Mouse (Mus musculus) small intestine, adult 2 months (tissue): ENCODE measurements around the gene Scd4. TPM values are rescaled to one million over a fixed set of nuclear protein-coding genes. Genes with fewer than 3 reads are reported as not detected.
"Not testable (repeated sequence)": the region's sequence is repeated elsewhere in the genome, so short reads cannot be mapped to it uniquely, and the experiment has no call there.

ENCODE experiments used
- H3K27ac ChIP-seq: fragments of 200-500 bp; 2 replicates; pipeline ENCODE4 v1.5.1; 2012; ENCODE audit warnings: low read depth, low read length, control low read depth, inconsistent platforms; ENCODE audit not compliant: insufficient read depth
- H3K27me3 ChIP-seq: fragments of 200-500 bp; 2 replicates; pipeline ENCODE4 v1.6.1; 2012; ENCODE audit warnings: mild to moderate bottlenecking, moderate library complexity, low read length, inconsistent platforms; ENCODE audit not compliant: control insufficient read depth, insufficient read depth
- H3K36me3 ChIP-seq: fragments of 200-500 bp; 2 replicates; pipeline ENCODE4 v1.6.1; 2012; ENCODE audit warnings: mild to moderate bottlenecking, low read length, control low read depth, inconsistent platforms; ENCODE audit not compliant: control insufficient read depth, insufficient read depth
- H3K4me1 ChIP-seq: fragments of 200-500 bp; 2 replicates; pipeline ENCODE4 v1.6.1; 2012; ENCODE audit warnings: low read length, inconsistent platforms, mixed read lengths; ENCODE audit not compliant: control insufficient read depth, insufficient read depth, insufficient read length
- H3K4me3 ChIP-seq: fragments of 200-500 bp; 2 replicates; pipeline ENCODE4 v1.5.1; 2012; ENCODE audit warnings: low read depth, mild to moderate bottlenecking, control low read depth, inconsistent platforms, low read length, moderate library complexity
- CTCF ChIP-seq: fragments of 200-500 bp; IDR thresholded peaks from 2 replicates; pipeline ENCODE4 v1.5.1; 2012; ENCODE audit warnings: low read depth, mild to moderate bottlenecking, control low read depth, inconsistent platforms, low read length, moderate library complexity, mixed read lengths; ENCODE audit not compliant: insufficient replicate concordance, insufficient read length; ENCODE audit errors: extremely low read depth
- POLR2A ChIP-seq: fragments of 200-500 bp; IDR thresholded peaks from 2 replicates; pipeline ENCODE4 v1.6.1; 2012; ENCODE audit warnings: low read depth, mild to moderate bottlenecking, control low read depth, inconsistent platforms, low read length, moderate library complexity
- WGBS: fragments of 180-500 bp; shearing (Covaris S2); methylation state at CpG from one replicate; pipeline ENCODE4 v1.1.7; 2018; 5-methylcytosine and 5-hydroxymethylcytosine counted together
- polyA plus RNA-seq: library from polyadenylated mRNA; depleted of rRNA; stranded (reverse); fragments of >200 nt; gene quantifications from 2 replicates; pipeline ENCODE4 v1.2.3, GENCODE M21; 2012

Scd4 gene
- polyA plus RNA-seq, 1 experiment = 0.22 TPM

- WGBS = 74% methylated on average over 9 of the region's 9 CpGs
- Histone ChIP-seq H3K36me3 (peaks cover 35% of the 10 kb centered on the region), H3K4me3 (no peak overlapping the region), H3K27me3 (no peaks in the 10 kb centered on the region), H3K4me1 (no peaks in the 10 kb centered on the region), H3K27ac (no peak overlapping the region)
- TF ChIP-seq CTCF (no peak), POLR2A (no peak)
Measured at GRCm38 (mm10) chr19:44307101-44307914, 25.6 kb upstream of the Scd4 start.

- no peaks in the 10 kb centered on the region for H3K4me1 ChIP-seq
- no peak overlapping the region for H3K27ac ChIP-seq
- 80% methylated on average over 6 of the region's 6 CpGs for WGBS
- no peak overlapping the region for H3K4me3 ChIP-seq
- H3K36me3 ChIP-seq = peaks cover 30% of the 10 kb centered on the region
- H3K27me3 ChIP-seq = no peaks in the 10 kb centered on the region
- TF ChIP-seq CTCF (no peak), POLR2A (no peak)
Measured at GRCm38 (mm10) chr19:44307915-44308470, 24.9 kb upstream of the Scd4 start.

DNA sequence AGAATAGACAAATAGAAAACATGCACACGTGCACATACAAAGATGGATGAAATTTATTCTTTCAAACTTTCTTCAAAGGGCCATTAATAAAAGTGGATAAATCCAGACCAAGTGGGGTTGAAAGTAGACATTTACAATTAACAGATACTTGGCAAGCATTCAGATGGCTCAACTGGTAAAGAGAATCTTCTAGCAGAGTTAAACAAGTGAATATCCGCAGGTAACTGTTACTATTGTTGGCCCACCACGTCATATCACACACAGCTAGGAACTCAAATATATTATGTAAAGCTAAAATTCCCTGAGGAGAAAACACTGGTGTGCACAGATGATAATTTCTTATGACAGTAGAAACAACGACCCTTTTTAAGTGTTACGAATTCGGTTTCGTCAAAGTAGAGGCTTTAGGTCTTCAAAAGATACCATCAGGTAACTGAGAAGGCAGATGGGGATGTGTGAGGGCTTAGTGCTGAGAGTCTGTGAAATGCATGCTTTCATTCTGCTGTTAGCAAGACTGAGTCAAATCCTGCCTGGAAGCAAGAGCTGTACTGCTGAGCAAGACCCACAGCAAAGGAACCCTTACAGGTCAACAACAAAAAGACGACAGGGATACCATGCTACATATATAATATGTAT, 24.2 kb upstream of the Scd4 start:
- Histone ChIP-seq H3K4me3 (no peak overlapping the region), H3K27ac (no peak overlapping the region), H3K36me3 (peaks cover 23% of the 10 kb centered on the region), H3K27me3 (no peaks in the 10 kb centered on the region), H3K4me1 (no peaks in the 10 kb centered on the region)
- WGBS = 81% methylated on average over 8 of the region's 8 CpGs
- TF ChIP-seq POLR2A (no peak), CTCF (no peak)

GRCm38 (mm10) chr19:44309351-44310154, 23.3 kb upstream of the Scd4 start:
- H3K4me1 ChIP-seq = peaks cover 2% of the 10 kb centered on the region; the same call in 1 of the 2 replicates
- WGBS = 83% methylated on average over 12 of the region's 12 CpGs
- no peak overlapping the region for H3K4me3 ChIP-seq

GRCm38 (mm10) chr19:44310155-44310575, 22.7 kb upstream of the Scd4 start:
- not testable (repeated sequence) for H3K4me1 ChIP-seq, H3K36me3 ChIP-seq, H3K4me3 ChIP-seq, H3K27me3 ChIP-seq, H3K27ac ChIP-seq
- WGBS = 81% methylated on average over 1 of the region's 1 CpGs

More at GRCm38 (mm10) chr19:44309351-44310154, 23.3 kb upstream of the Scd4 start:
- TF ChIP-seq CTCF = no peak
- no peak for TF ChIP-seq POLR2A
- no peak overlapping the region for H3K27ac ChIP-seq
- peaks cover 15% of the 10 kb centered on the region for H3K36me3 ChIP-seq
- no peaks in the 10 kb centered on the region for H3K27me3 ChIP-seq

DNA sequence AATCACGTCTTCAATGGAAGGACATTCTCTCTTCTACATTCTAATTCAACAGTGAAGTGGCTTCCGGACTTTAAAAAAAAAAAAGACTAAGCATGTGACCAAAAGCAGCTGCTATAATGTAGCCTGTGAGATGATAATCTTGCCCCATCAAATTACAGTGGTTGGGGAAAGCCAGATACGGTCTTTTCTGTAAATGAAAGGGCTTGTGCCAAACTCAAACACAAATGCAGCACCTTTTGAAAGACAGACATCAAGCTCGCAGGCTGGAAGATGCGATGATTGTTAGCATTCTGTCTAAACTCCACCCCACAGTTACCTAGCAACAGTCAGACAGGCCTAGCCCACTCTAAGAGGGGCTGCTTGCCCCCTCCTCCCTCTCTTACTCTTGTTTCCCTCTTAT, 22.1 kb upstream of the Scd4 start:
- H3K27me3 ChIP-seq = no peaks in the 10 kb centered on the region
- no peak overlapping the region for H3K4me3 ChIP-seq
- peaks cover 3% of the 10 kb centered on the region for H3K36me3 ChIP-seq
- 56% methylated on average over 5 of the region's 5 CpGs for WGBS
- no peak for TF ChIP-seq CTCF
- no peak for TF ChIP-seq POLR2A
- H3K4me1 ChIP-seq = peaks cover 2% of the 10 kb centered on the region; the same call in 1 of the 2 replicates
- no peak overlapping the region for H3K27ac ChIP-seq
